Mouse (Mus musculus) embryo, embryonic 10 days (tissue): ENCODE data around the gene Tbx15.
A peak's percentile ranks its signal among the peaks of the same experiment; 100 is the strongest.

Source experiments
- DNase-seq: peaks from one replicate; pipeline ENCODE4 v3.0.0-alpha.2; 2015; ENCODE audit warnings: low spot score

The Tbx15 gene

GRCm38 (mm10) chr3:99240213-99240720 lies at the start of gene Tbx15:
TSS of gene Tbx15 (plus strand) at chr3:99240381.
- no peak for DNase-seq

- no peak for DNase-seq
Measured at GRCm38 (mm10) chr3:99193576-99193975, 46.6 kb upstream of the Tbx15 start.

DNA sequence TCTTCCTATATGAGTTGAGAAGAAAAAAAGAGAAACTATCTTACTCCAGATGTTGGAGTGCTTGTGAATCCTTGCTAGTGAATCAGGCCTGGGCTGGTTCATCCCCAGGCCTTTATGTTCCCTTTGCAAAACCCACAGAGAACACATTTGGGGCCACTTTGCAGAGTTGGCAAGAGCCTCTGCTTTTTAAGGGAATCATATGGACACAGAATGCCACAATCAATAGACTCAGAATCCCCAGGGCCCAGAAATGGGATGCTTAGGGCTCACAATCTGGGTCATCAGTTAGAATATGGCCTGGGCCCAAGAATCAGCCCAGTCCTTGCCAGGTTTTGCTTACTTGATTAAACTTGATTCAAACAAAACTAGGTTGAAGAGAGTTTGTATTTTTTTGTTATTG lies 36.9 kb upstream of the Tbx15 start:
- DNase-seq: no peak

- DNase-seq: no peak
Measured at GRCm38 (mm10) chr3:99208416-99208815, 31.8 kb upstream of the Tbx15 start.

DNA sequence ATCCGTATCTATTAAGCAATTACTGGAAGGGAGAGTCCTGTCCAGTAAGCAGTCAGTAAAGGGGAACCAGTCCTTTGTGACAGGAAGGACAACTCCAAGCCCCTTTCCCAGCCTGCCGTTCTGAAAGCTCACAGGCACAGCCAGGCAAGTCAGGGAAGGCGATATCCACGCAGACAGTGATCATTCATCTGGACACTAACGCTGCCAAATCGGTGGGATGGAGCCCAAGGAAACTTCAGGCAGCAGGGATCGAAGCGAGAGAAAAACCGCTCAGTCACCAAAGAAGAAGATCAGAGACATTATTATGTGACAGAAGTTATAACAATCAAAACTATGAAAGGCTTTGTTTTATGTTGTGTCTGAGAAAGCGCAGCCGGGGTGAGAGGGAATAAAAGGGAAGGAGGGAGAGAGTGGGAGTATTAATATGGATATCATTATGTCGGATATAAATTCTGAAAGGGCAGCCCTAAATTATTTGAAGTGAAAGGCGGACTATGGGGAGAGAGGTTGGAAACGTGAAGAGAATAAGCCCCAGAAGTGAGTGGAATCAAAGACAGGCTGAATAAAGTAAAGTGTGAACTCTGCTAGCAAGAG lies 29.0 kb upstream of the Tbx15 start:
- peak; percentile 33 for DNase-seq

DNA sequence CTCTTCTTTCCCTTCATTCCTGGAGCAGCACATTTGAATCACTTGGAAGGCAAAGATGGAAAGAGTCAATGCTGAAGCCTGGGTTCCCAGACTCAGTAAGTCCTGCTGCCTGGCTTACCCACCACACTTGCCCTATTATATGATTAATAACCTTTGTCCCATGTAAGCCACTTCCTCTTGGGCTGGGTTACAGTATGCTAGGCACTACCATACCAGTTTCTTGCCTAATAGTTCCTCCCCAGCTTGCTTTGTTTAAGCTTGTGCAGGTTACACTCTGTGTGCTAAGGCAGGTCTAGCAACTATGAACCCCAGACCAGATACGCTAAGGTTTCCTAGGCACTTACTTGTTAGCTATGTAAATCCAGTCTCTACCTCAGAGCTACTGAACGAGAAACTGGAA lies 12.4 kb upstream of the Tbx15 start:
- DNase-seq: no peak

DNA sequence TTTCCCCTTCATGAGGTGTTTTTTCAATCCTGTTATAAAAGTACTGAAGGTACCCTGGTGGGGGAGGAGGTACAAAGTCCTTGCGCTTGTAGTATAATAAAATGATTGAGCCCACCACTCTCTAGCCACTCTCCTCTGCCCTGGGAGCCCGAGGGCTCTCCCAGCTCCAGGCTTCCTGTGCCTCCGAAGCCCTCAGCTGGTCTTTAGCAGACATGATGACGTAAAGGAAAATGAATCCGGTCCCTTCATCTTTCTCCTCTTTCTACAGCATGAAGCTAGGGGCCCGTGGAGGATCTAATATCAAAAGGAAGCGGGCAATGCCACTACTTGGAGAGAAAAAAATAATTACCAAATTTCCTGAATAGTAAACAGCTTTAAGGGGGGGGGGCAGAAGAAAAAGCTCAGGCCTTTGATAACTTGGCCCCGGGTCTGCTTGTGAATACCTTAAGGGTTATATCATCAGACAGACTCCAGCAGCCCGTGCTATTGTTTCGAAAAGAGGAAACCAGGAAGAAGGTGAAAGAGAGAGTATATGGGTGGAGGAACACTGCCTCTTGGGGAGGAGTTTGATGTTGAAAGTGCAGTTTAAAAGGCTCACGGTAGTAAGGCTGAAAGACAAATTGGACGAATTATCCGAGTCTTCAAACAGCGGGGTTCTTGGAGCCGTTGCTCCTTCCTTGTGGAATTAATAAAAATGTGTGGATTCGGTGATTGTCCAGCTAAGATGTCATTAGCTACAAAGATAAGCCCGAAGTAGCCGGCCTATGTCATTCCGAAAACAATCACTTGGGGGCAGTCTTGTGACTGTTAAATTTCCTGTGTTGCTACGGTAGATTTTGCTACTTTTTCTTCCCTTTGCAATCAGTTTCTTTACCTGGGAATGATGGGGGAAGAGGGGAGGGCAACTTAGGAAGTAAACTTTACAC lies 6.5 kb upstream of the Tbx15 start:
- DNase-seq: peak; percentile 68

- no peak for DNase-seq
Measured at GRCm38 (mm10) chr3:99234319-99234869, 5.8 kb upstream of the Tbx15 start.

DNA sequence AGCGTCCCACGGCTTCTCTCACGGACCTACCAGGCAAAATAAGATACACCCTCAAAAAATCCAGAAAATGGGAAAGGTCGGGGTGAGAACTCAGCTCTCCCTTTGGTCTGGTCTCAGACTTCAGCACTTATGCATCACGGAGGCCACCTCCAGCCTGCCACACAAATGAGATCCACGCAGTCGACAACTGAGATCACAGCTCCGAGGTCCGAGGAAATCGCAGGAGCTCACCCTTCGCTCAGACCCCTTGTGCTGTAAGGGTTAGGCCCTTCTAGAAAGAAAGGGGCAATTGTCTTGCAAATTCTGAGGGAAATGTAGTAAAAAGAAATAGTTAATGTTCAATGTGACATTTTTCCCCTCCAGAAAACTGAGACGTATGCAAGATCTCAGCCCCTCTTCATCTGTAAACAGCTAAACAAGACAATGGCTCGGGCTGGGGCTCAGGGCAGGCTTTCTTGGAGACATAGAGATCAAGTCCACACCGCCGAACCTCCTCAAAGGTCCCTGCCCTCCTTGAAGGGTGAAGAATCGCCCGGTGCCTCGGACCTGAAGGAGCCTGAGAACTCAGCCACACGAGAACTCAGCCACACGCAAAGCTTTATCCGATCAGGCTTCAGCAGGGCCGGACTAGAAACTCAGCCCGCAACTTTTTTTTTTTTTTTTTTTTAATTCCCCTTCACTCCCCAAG lies 4.9 kb upstream of the Tbx15 start:
- DNase-seq: peak; percentile 27

GRCm38 (mm10) chr3:99235804-99236755 lies 4.1 kb upstream of the Tbx15 start:
- peak; percentile 48 for DNase-seq

- DNase-seq: no peak
Measured at GRCm38 (mm10) chr3:99238691-99239090, 1.5 kb upstream of the Tbx15 start.

GRCm38 (mm10) chr3:99239301-99240045 lies 708 bp upstream of the Tbx15 start:
- peak; percentile 17 for DNase-seq

DNA sequence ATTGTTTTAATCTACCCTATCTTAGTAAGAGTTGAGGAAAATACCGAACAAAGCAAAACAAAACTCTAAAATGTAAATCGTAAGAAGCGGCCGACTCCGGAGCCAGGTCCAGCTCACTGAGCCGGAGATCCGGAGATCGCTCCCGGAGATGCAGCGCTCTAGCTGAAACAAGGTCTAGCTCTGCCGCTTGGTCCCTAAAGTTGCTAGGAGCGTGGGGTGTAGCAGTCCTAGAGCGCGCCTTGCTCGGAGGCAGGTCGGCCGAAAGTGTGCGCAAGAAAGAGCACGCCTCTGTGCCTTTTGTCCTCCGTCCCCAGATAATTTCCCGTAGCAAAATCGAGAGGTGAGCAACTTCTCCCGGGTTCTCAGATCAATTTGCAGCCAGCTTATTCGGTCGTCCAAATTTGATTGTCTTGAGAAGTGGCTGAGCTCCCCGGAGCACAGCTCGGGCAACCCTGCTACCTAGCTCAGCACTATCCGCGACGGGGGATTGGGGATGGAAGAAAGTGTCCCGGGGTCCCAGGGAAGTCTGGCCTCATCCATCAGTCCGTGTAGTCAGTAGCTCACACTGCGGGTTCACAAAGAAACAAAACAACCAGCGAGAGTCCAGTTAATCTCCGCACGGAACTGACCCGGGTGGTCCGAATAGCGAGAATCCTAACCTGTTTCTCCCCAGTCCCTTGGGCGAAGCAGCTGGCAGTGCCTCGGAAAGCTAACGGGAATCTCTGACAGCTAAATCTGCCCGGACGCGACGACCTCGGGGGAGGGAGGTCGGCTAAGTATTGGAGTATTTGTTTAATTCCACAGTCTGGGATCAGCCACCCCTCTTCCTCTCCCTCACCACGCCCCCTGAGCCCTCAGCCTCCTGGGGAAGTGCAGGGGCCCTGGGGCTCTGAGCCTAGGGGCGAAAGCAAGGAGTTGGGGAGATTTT lies 894 bp downstream of the Tbx15 start:
- DNase-seq: peak; percentile 62

- peak; percentile 14 for DNase-seq
Measured at GRCm38 (mm10) chr3:99242481-99242880, 2.3 kb downstream of the Tbx15 start.

GRCm38 (mm10) chr3:99245341-99245740 lies 5.2 kb downstream of the Tbx15 start:
- DNase-seq: no peak

GRCm38 (mm10) chr3:99246629-99247028 lies 6.4 kb downstream of the Tbx15 start:
- DNase-seq: no peak

- no peak for DNase-seq
Measured at GRCm38 (mm10) chr3:99247586-99247985, 7.4 kb downstream of the Tbx15 start.

DNA sequence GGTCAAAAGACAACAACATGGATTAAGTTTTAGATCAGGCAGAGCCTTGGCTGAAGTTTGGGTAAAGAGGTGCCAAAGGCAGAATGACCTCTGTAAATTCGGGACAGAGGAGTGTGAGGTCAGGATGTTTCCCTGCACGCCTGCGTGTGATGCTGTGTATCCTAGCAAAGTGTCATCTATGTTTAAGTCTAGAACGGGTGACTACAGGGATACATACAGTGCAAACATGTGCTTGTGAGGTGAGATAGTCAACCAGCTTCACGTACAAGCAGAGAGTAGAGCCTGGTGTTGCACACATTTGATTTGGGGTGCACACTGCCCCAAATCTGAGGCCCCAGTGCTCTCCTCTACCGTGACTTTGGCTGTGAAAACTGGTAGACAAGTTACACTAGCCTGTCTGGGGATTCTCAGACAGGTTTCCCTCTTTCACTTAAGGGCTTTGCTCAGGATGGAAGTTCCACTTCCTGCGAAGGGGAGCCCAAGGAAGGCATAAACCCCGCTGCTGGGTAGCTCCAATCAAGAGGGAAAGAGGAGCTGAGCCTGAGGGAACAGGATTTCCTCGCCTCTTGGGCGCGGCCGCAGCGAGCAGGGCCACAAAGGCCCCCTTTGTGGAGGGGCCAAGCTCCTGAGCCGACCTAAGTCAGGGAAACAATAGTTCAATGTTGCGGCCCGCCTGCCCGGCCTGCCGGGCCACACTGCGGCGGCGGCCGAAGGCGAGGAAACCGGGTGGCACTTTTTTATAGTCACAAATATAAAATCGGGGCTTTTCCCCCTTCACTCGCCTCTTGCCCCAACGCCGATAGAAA lies 8.0 kb downstream of the Tbx15 start:
- peak; percentile 64 for DNase-seq
